Mouse (Mus musculus) 3134 (cell line): ENCODE measurements around the gene Bace1.

Experiments used
- DNase-seq: peaks from one replicate; pipeline ENCODE4 v3.0.0-alpha.2; 2011; ENCODE audit warnings: low spot score; ENCODE audit not compliant: insufficient read length; ENCODE audit errors: extremely low read depth

Gene Bace1

GRCm38 (mm10) chr9:45838434-45839138 is at the start of gene Bace1:
Gene Bace1, plus strand, starts transcription at chr9:45838580.
- DNase-seq: peak; percentile 63

- no peak for DNase-seq
Observed at GRCm38 (mm10) chr9:45791456-45792142, 46.8 kb upstream of the Bace1 start.

- no peak for DNase-seq
Observed at GRCm38 (mm10) chr9:45792235-45792634, 46.1 kb upstream of the Bace1 start.

- no peak for DNase-seq
Observed at GRCm38 (mm10) chr9:45793697-45794096, 44.7 kb upstream of the Bace1 start.

- peak; percentile 73 for DNase-seq
Observed at GRCm38 (mm10) chr9:45795722-45796121, 42.7 kb upstream of the Bace1 start.

GRCm38 (mm10) chr9:45797271-45797670 is 41.1 kb upstream of the Bace1 start:
- no peak for DNase-seq

- peak; percentile 31 for DNase-seq
Observed at GRCm38 (mm10) chr9:45798467-45799164, 39.8 kb upstream of the Bace1 start.

GRCm38 (mm10) chr9:45799402-45799801 is 39.0 kb upstream of the Bace1 start:
- no peak for DNase-seq

GRCm38 (mm10) chr9:45803070-45803774 is 35.2 kb upstream of the Bace1 start:
- DNase-seq: no peak

- no peak for DNase-seq
Observed at GRCm38 (mm10) chr9:45806847-45807246, 31.5 kb upstream of the Bace1 start.

- no peak for DNase-seq
Observed at GRCm38 (mm10) chr9:45807337-45807736, 31.0 kb upstream of the Bace1 start.

- no peak for DNase-seq
Observed at GRCm38 (mm10) chr9:45807761-45808160, 30.6 kb upstream of the Bace1 start.

- DNase-seq: no peak
Observed at GRCm38 (mm10) chr9:45811946-45812345, 26.4 kb upstream of the Bace1 start.

GRCm38 (mm10) chr9:45815113-45815512 is 23.3 kb upstream of the Bace1 start:
- no peak for DNase-seq

GRCm38 (mm10) chr9:45815525-45815924 is 22.9 kb upstream of the Bace1 start:
- DNase-seq: no peak

GRCm38 (mm10) chr9:45818406-45819011 is 19.9 kb upstream of the Bace1 start:
- DNase-seq: no peak

GRCm38 (mm10) chr9:45827663-45828290 is 10.6 kb upstream of the Bace1 start:
- DNase-seq: no peak

GRCm38 (mm10) chr9:45828291-45828963 is 10.0 kb upstream of the Bace1 start, which contains the start of gene Cep164:
Gene Cep164, minus strand, starts transcription at chr9:45828691.
- DNase-seq: peak; percentile 87

- DNase-seq: no peak
Observed at GRCm38 (mm10) chr9:45829107-45829506, 9.3 kb upstream of the Bace1 start.
